Mouse (Mus musculus): ENCODE data around the gene Rcan3. TPM values are rescaled to one million over a fixed set of nuclear protein-coding genes. Genes with fewer than 3 reads are reported as not detected.
A peak's percentile ranks its signal among the peaks of the same experiment; 100 is the strongest.

Gene Rcan3
- polyA plus RNA-seq, 1 experiment from 2014 or later, result 10.1 TPM

DNA sequence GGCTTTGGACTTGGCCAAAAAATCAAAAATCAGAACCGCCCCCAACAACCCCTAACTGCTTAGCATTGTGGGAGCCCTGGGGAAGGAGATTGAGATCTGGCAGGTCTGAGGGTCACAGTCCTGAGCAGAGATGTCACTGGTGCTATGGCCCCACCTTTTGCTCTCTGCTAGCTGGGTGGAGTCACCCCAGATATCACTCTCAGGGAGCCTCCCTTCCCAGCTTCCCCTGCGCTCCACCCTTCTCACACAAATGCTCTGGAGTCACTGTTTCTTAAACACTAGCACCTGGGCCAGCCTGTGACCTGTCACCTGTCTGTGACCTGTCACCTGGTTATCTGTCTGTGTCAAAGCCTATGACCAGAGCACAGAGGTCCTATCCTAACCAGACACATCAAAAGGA is 28.7 kb downstream of the Rcan3 start:
- Histone ChIP-seq H3K36me3 (ENCODE audit: control insufficient read depth, insufficient read depth, low read length) (no peaks in the 10 kb centered on the region), H3K4me1 (ENCODE audit: control insufficient read depth, insufficient read depth, low read length) (peaks cover 2% of the 10 kb centered on the region; the same call in 1 of the 2 replicates), H3K9ac (ENCODE audit: low read depth, low read length) (no peak overlapping the region), H3K27ac (ENCODE audit: low read depth, low read length) (no peak overlapping the region), H3K4me3 (ENCODE audit: low read depth, low read length) (no peak overlapping the region), H3K27me3 (ENCODE audit: control insufficient read depth, insufficient read depth, low read length) (no peaks in the 10 kb centered on the region), H3K9me3 (replicated peaks; ENCODE audit: control insufficient read depth, low read length) (no peaks in the 10 kb centered on the region), H3K4me2 (no peak overlapping the region)
- 76% methylated on average over 2 of the region's 2 CpGs for WGBS (ENCODE audit: insufficient replicate concordance)
- ATAC-seq (replicated peaks; ENCODE audit: insufficient number of reproducible peaks, low FRiP score, low TSS enrichment), result 0 out of 2 replicates have a peak, but pooled peaks have one; percentile 61

GRCm38 (mm10) chr4:135404048-135404447 is 29.6 kb downstream of the Rcan3 start:
- H3K27me3 ChIP-seq (ENCODE audit: control insufficient read depth, insufficient read depth, low read length), result peaks cover 5% of the 10 kb centered on the region
- no peak overlapping the region for H3K9ac ChIP-seq (ENCODE audit: low read depth, low read length)
- ATAC-seq (replicated peaks; ENCODE audit: insufficient number of reproducible peaks, low FRiP score, low TSS enrichment), result no peak
- no peak overlapping the region for H3K4me2 ChIP-seq
- H3K36me3 ChIP-seq (ENCODE audit: control insufficient read depth, insufficient read depth, low read length), result no peaks in the 10 kb centered on the region
- H3K9me3 ChIP-seq (replicated peaks; ENCODE audit: control insufficient read depth, low read length), result no peaks in the 10 kb centered on the region
- H3K27ac ChIP-seq (ENCODE audit: low read depth, low read length), result no peak overlapping the region
- peaks cover 2% of the 10 kb centered on the region; the same call in 1 of the 2 replicates for H3K4me1 ChIP-seq (ENCODE audit: control insufficient read depth, insufficient read depth, low read length)
- no peak overlapping the region for H3K4me3 ChIP-seq (ENCODE audit: low read depth, low read length)
- WGBS (ENCODE audit: insufficient replicate concordance), result 63% methylated on average over 10 of the region's 10 CpGs

DNA sequence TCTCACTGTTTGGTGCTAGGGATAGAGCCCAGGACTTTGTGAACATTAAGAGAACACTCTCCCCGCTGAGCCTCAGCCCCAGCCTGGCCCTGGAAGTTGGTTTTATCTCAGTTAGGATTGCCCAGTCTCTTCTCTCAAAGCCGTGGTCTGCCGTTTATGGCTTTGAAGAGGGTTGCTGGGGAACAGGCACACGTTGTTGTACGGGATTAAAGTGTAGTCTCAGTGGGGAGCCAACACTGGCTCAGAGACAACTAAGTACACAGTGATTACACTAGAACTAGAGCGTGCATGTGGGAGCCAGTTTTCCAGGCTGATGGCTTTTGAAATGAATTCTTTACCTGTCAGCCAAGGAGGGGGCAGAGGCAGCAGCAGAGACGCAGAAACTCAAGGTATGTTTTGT is 31.8 kb downstream of the Rcan3 start:
- Histone ChIP-seq H3K9ac (ENCODE audit: low read depth, low read length) (no peak overlapping the region), H3K36me3 (ENCODE audit: control insufficient read depth, insufficient read depth, low read length) (no peaks in the 10 kb centered on the region), H3K4me1 (ENCODE audit: control insufficient read depth, insufficient read depth, low read length) (peaks cover 6% of the 10 kb centered on the region), H3K9me3 (replicated peaks; ENCODE audit: control insufficient read depth, low read length) (no peaks in the 10 kb centered on the region), H3K4me2 (no peak overlapping the region), H3K4me3 (ENCODE audit: low read depth, low read length) (no peak overlapping the region), H3K27ac (ENCODE audit: low read depth, low read length) (no peak overlapping the region), H3K27me3 (ENCODE audit: control insufficient read depth, insufficient read depth, low read length) (peaks cover 25% of the 10 kb centered on the region)
- 31% methylated on average over 7 of the region's 7 CpGs for WGBS (ENCODE audit: insufficient replicate concordance)
- no peak for ATAC-seq (replicated peaks; ENCODE audit: insufficient number of reproducible peaks, low FRiP score, low TSS enrichment)

GRCm38 (mm10) chr4:135397991-135398390 is 35.7 kb downstream of the Rcan3 start, which contains the start of gene Ncmap:
Gene Ncmap, minus strand, starts transcription at chr4:135398227.
- no peak for ATAC-seq (replicated peaks; ENCODE audit: insufficient number of reproducible peaks, low FRiP score, low TSS enrichment)
- under 1% methylated on average over 28 of the region's 29 CpGs for WGBS (ENCODE audit: insufficient replicate concordance)
- peak within 1 kb of the TSS; percentile 90 for H3K4me2 ChIP-seq
- H3K4me3 ChIP-seq (ENCODE audit: low read depth, low read length), result peak within 1 kb of the TSS; percentile 45
- no peak within 1 kb of the TSS for H3K27ac ChIP-seq (ENCODE audit: low read depth, low read length)
- H3K4me1 ChIP-seq (ENCODE audit: control insufficient read depth, insufficient read depth, low read length), result peaks cover 3% of the 10 kb centered on the region; the same call in 1 of the 2 replicates
- H3K27me3 ChIP-seq (ENCODE audit: control insufficient read depth, insufficient read depth, low read length), result peaks cover 39% of the 10 kb centered on the region
- H3K9me3 ChIP-seq (replicated peaks; ENCODE audit: control insufficient read depth, low read length), result no peaks in the 10 kb centered on the region
- H3K36me3 ChIP-seq (ENCODE audit: control insufficient read depth, insufficient read depth, low read length), result no peaks in the 10 kb centered on the region
- H3K9ac ChIP-seq (ENCODE audit: low read depth, low read length), result peak within 1 kb of the TSS; percentile 34

DNA sequence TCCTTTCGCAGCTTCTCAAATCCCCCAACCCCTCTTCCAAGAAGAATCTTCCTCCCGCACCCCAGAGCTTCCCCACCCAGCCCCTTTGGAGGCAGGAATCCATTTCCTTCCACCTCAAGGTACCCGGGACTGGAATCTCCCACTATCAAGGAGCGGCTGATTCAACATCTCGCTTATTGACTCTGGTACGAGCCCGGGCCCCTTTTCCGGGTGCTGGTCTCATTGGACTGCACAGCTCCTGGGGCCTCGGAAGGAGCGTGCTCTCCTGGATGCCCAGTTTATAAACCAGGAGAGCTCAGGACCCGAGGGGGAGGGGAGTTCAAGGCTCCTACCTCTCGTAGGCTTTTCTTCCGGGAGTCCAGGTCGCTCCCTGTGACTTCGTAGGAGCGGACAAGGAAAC is 36.1 kb downstream of the Rcan3 start:
- Histone ChIP-seq H3K27ac (ENCODE audit: low read depth, low read length) (no peak overlapping the region), H3K4me2 (peak overlapping the region; percentile 90), H3K4me1 (ENCODE audit: control insufficient read depth, insufficient read depth, low read length) (peaks cover 3% of the 10 kb centered on the region; the same call in 1 of the 2 replicates), H3K27me3 (ENCODE audit: control insufficient read depth, insufficient read depth, low read length) (peaks cover 39% of the 10 kb centered on the region), H3K9ac (ENCODE audit: low read depth, low read length) (peak overlapping the region; percentile 34), H3K4me3 (ENCODE audit: low read depth, low read length) (peak overlapping the region; percentile 45), H3K36me3 (ENCODE audit: control insufficient read depth, insufficient read depth, low read length) (no peaks in the 10 kb centered on the region), H3K9me3 (replicated peaks; ENCODE audit: control insufficient read depth, low read length) (no peaks in the 10 kb centered on the region)
- ATAC-seq (replicated peaks; ENCODE audit: insufficient number of reproducible peaks, low FRiP score, low TSS enrichment), result no peak
- 3% methylated on average over 16 of the region's 16 CpGs for WGBS (ENCODE audit: insufficient replicate concordance)

DNA sequence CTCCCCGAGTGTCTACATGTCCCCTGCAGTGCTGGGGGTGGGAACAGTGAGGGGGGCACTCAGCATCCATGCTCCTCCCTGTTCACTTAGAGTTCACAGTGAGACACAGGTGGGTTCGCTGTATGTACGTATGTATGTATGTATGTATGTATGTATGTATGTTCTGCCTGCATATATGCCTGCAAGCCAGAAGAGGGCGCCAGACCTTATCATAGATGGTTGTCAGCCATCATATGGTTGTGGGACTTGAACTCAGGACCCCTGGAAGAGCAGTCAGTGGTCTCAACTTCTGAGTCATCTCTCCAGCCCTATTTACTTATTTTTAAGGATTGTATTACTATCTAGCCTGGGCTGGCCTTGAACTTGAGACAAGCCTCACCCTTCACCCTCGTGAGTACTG is 37.4 kb downstream of the Rcan3 start:
- H3K4me2 ChIP-seq, result no peak overlapping the region
- no peak for ATAC-seq (replicated peaks; ENCODE audit: insufficient number of reproducible peaks, low FRiP score, low TSS enrichment)
- WGBS (ENCODE audit: insufficient replicate concordance), result 81% methylated on average over 5 of the region's 5 CpGs
- H3K9me3 ChIP-seq (replicated peaks; ENCODE audit: control insufficient read depth, low read length), result no peaks in the 10 kb centered on the region
- no peak overlapping the region for H3K4me3 ChIP-seq (ENCODE audit: low read depth, low read length)
- H3K4me1 ChIP-seq (ENCODE audit: control insufficient read depth, insufficient read depth, low read length), result peaks cover 3% of the 10 kb centered on the region; the same call in 1 of the 2 replicates
- H3K27ac ChIP-seq (ENCODE audit: low read depth, low read length), result no peak overlapping the region
- no peaks in the 10 kb centered on the region for H3K36me3 ChIP-seq (ENCODE audit: control insufficient read depth, insufficient read depth, low read length)
- peaks cover 39% of the 10 kb centered on the region for H3K27me3 ChIP-seq (ENCODE audit: control insufficient read depth, insufficient read depth, low read length)
- H3K9ac ChIP-seq (ENCODE audit: low read depth, low read length), result no peak overlapping the region

GRCm38 (mm10) chr4:135395375-135395774 is 38.3 kb downstream of the Rcan3 start:
- Histone ChIP-seq H3K4me2 (no peak overlapping the region), H3K4me3 (ENCODE audit: low read depth, low read length) (no peak overlapping the region), H3K27me3 (ENCODE audit: control insufficient read depth, insufficient read depth, low read length) (peaks cover 39% of the 10 kb centered on the region), H3K27ac (ENCODE audit: low read depth, low read length) (no peak overlapping the region), H3K9ac (ENCODE audit: low read depth, low read length) (no peak overlapping the region), H3K4me1 (ENCODE audit: control insufficient read depth, insufficient read depth, low read length) (peaks cover 3% of the 10 kb centered on the region; the same call in 1 of the 2 replicates), H3K9me3 (replicated peaks; ENCODE audit: control insufficient read depth, low read length) (no peaks in the 10 kb centered on the region), H3K36me3 (ENCODE audit: control insufficient read depth, insufficient read depth, low read length) (no peaks in the 10 kb centered on the region)
- ATAC-seq (replicated peaks; ENCODE audit: insufficient number of reproducible peaks, low FRiP score, low TSS enrichment), result no peak
- WGBS (ENCODE audit: insufficient replicate concordance), result 83% methylated on average over 4 of the region's 4 CpGs

DNA sequence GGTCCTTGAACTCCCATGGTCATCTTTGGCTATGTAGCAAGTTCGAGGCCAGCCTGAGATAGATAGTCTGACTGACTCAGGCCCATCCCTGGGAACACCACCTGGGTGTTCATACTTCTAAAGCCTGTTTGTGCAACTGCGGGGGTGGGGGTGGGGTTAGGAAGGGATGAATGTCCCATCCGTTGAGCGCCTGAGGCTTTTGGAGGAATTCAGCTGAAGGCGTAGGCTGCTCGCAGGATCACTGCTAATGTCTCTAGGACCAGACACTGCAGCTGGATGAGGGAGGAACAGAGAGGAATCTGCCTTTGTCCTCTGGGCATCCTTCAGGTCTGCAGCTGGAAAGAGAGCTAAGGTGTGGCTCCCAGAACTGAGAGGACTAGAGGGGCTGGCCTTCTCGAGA is 39.0 kb downstream of the Rcan3 start:
- peaks cover 39% of the 10 kb centered on the region for H3K27me3 ChIP-seq (ENCODE audit: control insufficient read depth, insufficient read depth, low read length)
- H3K4me1 ChIP-seq (ENCODE audit: control insufficient read depth, insufficient read depth, low read length), result peaks cover 3% of the 10 kb centered on the region; the same call in 1 of the 2 replicates
- no peaks in the 10 kb centered on the region for H3K9me3 ChIP-seq (replicated peaks; ENCODE audit: control insufficient read depth, low read length)
- 74% methylated on average over 7 of the region's 7 CpGs for WGBS (ENCODE audit: insufficient replicate concordance)
- no peak overlapping the region for H3K4me3 ChIP-seq (ENCODE audit: low read depth, low read length)
- no peak for ATAC-seq (replicated peaks; ENCODE audit: insufficient number of reproducible peaks, low FRiP score, low TSS enrichment)
- no peaks in the 10 kb centered on the region for H3K36me3 ChIP-seq (ENCODE audit: control insufficient read depth, insufficient read depth, low read length)
- H3K4me2 ChIP-seq, result no peak overlapping the region
- H3K27ac ChIP-seq (ENCODE audit: low read depth, low read length), result no peak overlapping the region
- H3K9ac ChIP-seq (ENCODE audit: low read depth, low read length), result no peak overlapping the region

- WGBS (ENCODE audit: insufficient replicate concordance), result 76% methylated on average over 6 of the region's 6 CpGs
- H3K27ac ChIP-seq (ENCODE audit: low read depth, low read length), result no peak overlapping the region
Observed at GRCm38 (mm10) chr4:135393381-135393780, 40.3 kb downstream of the Rcan3 start.

More at GRCm38 (mm10) chr4:135393381-135393780, 40.3 kb downstream of the Rcan3 start:
- Histone ChIP-seq H3K9me3 (replicated peaks; ENCODE audit: control insufficient read depth, low read length) (no peaks in the 10 kb centered on the region), H3K9ac (ENCODE audit: low read depth, low read length) (no peak overlapping the region), H3K4me2 (no peak overlapping the region), H3K4me3 (ENCODE audit: low read depth, low read length) (no peak overlapping the region), H3K36me3 (ENCODE audit: control insufficient read depth, insufficient read depth, low read length) (no peaks in the 10 kb centered on the region), H3K27me3 (ENCODE audit: control insufficient read depth, insufficient read depth, low read length) (peaks cover 28% of the 10 kb centered on the region), H3K4me1 (ENCODE audit: control insufficient read depth, insufficient read depth, low read length) (peaks cover 3% of the 10 kb centered on the region; the same call in 1 of the 2 replicates)
- no peak for ATAC-seq (replicated peaks; ENCODE audit: insufficient number of reproducible peaks, low FRiP score, low TSS enrichment)
